Mouse (Mus musculus) ES-E14 (cell line): Measurements from ENCODE around the gene Pcmt1. TPM values are rescaled to one million over a fixed set of nuclear protein-coding genes. Genes with fewer than 3 reads are reported as not detected.

Experiments
- DNase-seq: peaks from one replicate; pipeline ENCODE4 v3.0.0-alpha.2; 2013; ENCODE audit warnings: low read depth, low spot score
- H3K27ac ChIP-seq: 2 replicates; pipeline ENCODE4 v1.5.1; 2012; ENCODE audit warnings: low read depth, mild to moderate bottlenecking, low read length, moderate library complexity, mixed read lengths; ENCODE audit not compliant: poor library complexity, insufficient read depth, severe bottlenecking
- H3K36me3 ChIP-seq: 2 replicates; pipeline ENCODE4 v1.6.1; 2012; ENCODE audit warnings: mild to moderate bottlenecking, low read length, moderate library complexity, mixed read lengths; ENCODE audit not compliant: control insufficient read depth, poor library complexity, insufficient read depth, severe bottlenecking
- H3K4me1 ChIP-seq, 2 experiments: fragments of 150-350 bp in 1 of 2; sonication (generic) in 1 of 2; 2 replicates each; pipeline ENCODE4 v1.6.1; 2012; ENCODE audit warnings: low read length in 2 of 2, mild to moderate bottlenecking in 1 of 2, mixed read lengths in 1 of 2; ENCODE audit not compliant: control insufficient read depth in 2 of 2, insufficient read depth in 2 of 2, poor library complexity in 1 of 2
- H3K4me3 ChIP-seq, 2 experiments: fragments of 150-350 bp in 1 of 2; sonication (generic) in 1 of 2; 2 replicates each; pipeline ENCODE4 v1.5.1; 2012; ENCODE audit warnings: low read length in 2 of 2, low read depth in 1 of 2, mild to moderate bottlenecking in 1 of 2, mixed read lengths in 1 of 2; ENCODE audit not compliant: insufficient read depth in 1 of 2, poor library complexity in 1 of 2, severe bottlenecking in 1 of 2
- H3K9ac ChIP-seq: 2 replicates; pipeline ENCODE4 v1.6.1; 2012; ENCODE audit warnings: low read depth, mild to moderate bottlenecking, low read length, mixed read lengths; ENCODE audit not compliant: poor library complexity, insufficient read depth, severe bottlenecking
- H3K9me3 ChIP-seq: fragments of 150-350 bp; sonication (generic); 2 replicates; pipeline ENCODE4 v1.6.1; 2012; ENCODE audit warnings: low read depth, mild to moderate bottlenecking, low read length; ENCODE audit not compliant: control insufficient read depth, insufficient read depth
- CHD2 ChIP-seq: IDR thresholded peaks from 2 replicates; pipeline ENCODE4 v1.6.1; 2014; ENCODE audit warnings: mild to moderate bottlenecking, low read depth, low read length, inconsistent platforms
- HCFC1 ChIP-seq: IDR thresholded peaks from 2 replicates; pipeline ENCODE4 v1.6.1; 2012; ENCODE audit warnings: low read length, inconsistent platforms, borderline replicate concordance; ENCODE audit not compliant: insufficient read depth
- MAFK ChIP-seq: IDR thresholded peaks from 2 replicates; pipeline ENCODE4 v1.6.1; 2014; ENCODE audit warnings: mild to moderate bottlenecking, low read depth, low read length, inconsistent platforms; ENCODE audit not compliant: insufficient read depth
- ZC3H11A ChIP-seq: IDR thresholded peaks from 2 replicates; pipeline ENCODE4 v1.6.1; 2012; ENCODE audit warnings: low read depth, mild to moderate bottlenecking, inconsistent platforms, low read length, borderline replicate concordance
- ZNF384 ChIP-seq: IDR thresholded peaks from 2 replicates; pipeline ENCODE4 v1.6.1; 2012; ENCODE audit warnings: low read depth, low read length, inconsistent platforms
- in situ Hi-C, 2 experiments: fragments of 600-800 bp; cut with MboI; formaldehyde crosslinking; loops; one replicate each; pipeline ENCODE4 v1.15.1; 2025; ENCODE audit warnings: low sequenced_read_pairs in 2 of 2, inconsistent platforms in 1 of 2; ENCODE audit not compliant: unreplicated experiment in 2 of 2
- total RNA-seq: library from RNA; depleted of rRNA; stranded (reverse); fragments of 300-350 nt; gene quantifications from 2 replicates; pipeline ENCODE4 v1.2.3, GENCODE M21; 2012

Gene Pcmt1
- total RNA-seq, 1 experiment = 118 TPM

GRCm38 (mm10) chr10:7663159-7664026, 17.5 kb downstream of the Pcmt1 start:
- H3K36me3 ChIP-seq = no peaks in the 10 kb centered on the region
- peak; percentile 71 for DNase-seq
- H3K4me1 ChIP-seq = peaks cover 0 to 6% of the 10 kb centered on the region in 2 experiments; a peak in 2 of 4 replicates
- TF ChIP-seq MAFK = no peak
- peak; percentile 7; the same call in 1 of the 2 replicates for TF ChIP-seq HCFC1
- no peaks in the 10 kb centered on the region for H3K9me3 ChIP-seq
- peak overlapping the region; percentile 46 for H3K27ac ChIP-seq
- H3K9ac ChIP-seq = peak overlapping the region; percentile 93
- H3K4me3 ChIP-seq = peak overlapping the region; percentile 84 to 91
- in situ Hi-C loops = no loop called here

- in situ Hi-C loops = no loop called here
- H3K9ac ChIP-seq = peak overlapping the region; percentile 93
- peak overlapping the region; percentile 46 for H3K27ac ChIP-seq
- peak overlapping the region; percentile 84 to 91 for H3K4me3 ChIP-seq
- peaks cover 2 to 4% of the 10 kb centered on the region in 2 experiments; a peak in 2 of 4 replicates for H3K4me1 ChIP-seq
- H3K9me3 ChIP-seq = no peaks in the 10 kb centered on the region
- no peak for TF ChIP-seq MAFK
- TF ChIP-seq HCFC1 = peak; percentile 79
- no peaks in the 10 kb centered on the region; the same call in 1 of the 2 replicates for H3K36me3 ChIP-seq
- peak; percentile 62 for DNase-seq
These were observed 18.3 kb downstream of the Pcmt1 start for GRCm38 (mm10) chr10:7662471-7663141.

GRCm38 (mm10) chr10:7651057-7651456, 29.9 kb downstream of the Pcmt1 start:
- Histone ChIP-seq H3K36me3 (peaks cover 10% of the 10 kb centered on the region), H3K4me1 (peaks cover 2% of the 10 kb centered on the region in 2 experiments; a peak in 1 of 4 replicates), H3K27ac (no peak overlapping the region), H3K4me3 (no peak overlapping the region), H3K9ac (no peak overlapping the region), H3K9me3 (no peaks in the 10 kb centered on the region)
- TF ChIP-seq ZC3H11A (no peak), ZNF384 (no peak), MAFK (no peak), CHD2 (no peak), HCFC1 (no peak)
- in situ Hi-C loops = no loop called here
- no peak for DNase-seq

GRCm38 (mm10) chr10:7649059-7649458, 31.9 kb downstream of the Pcmt1 start:
- Histone ChIP-seq H3K4me1 (peaks cover 2 to 3% of the 10 kb centered on the region in 2 experiments; a peak in 1 of 4 replicates), H3K27ac (no peak overlapping the region), H3K9ac (no peak overlapping the region), H3K9me3 (no peaks in the 10 kb centered on the region), H3K4me3 (no peak overlapping the region), H3K36me3 (peaks cover 10% of the 10 kb centered on the region)
- in situ Hi-C loops = no loop called here
- no peak for TF ChIP-seq ZC3H11A
- no peak for TF ChIP-seq CHD2
- no peak for TF ChIP-seq ZNF384
- TF ChIP-seq HCFC1 = no peak
- TF ChIP-seq MAFK = no peak
- no peak for DNase-seq
